19 mouse cellular contexts compared by ENCODE assay signal in the genomic region with DNA sequence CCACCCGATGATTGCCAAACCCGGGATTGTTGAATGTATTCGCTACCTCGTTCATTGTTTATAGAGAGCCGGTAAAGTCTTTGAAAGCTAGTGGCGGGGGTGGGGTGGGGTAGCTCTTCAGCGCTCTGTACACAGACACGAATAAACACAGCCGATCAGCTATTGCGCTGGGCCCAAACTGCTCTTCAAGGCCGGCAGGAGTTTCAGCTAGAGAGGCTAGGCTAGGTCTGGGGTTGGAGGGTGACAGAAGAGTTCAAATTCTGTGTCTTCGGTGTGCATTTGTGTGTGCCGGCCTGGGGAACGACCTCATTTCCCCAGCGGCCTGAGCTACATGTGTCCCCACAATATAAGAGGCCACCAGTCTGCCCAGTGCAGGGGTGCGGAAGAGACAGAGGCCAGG. TPM values are rescaled to one million over a fixed set of nuclear protein-coding genes. Genes with fewer than 3 reads are reported as not detected.
DNase-seq lines count a peak whose midpoint lies in the region; ATAC-seq and TF ChIP-seq lines count a peak whose summit lies in the region.
"Had no signal": no experiment of that assay in that cellular context is flagged by ENCODE, and none has a peak within 500 bp of the region (broad histone marks: within the 10 kb centered on the region; RNA-seq: fewer than 3 reads in every experiment).

No protein-coding gene starts in this region.

- WGBS in heart, embryonic 12.5 days = 6% methylated on average over 16 of the region's 16 CpGs
- under 1% methylated on average over 16 of the region's 16 CpGs for WGBS in neural tube, embryonic 11.5 days
- 4% methylated on average over 16 of the region's 16 CpGs for WGBS in heart, embryonic 13.5 days
- WGBS in cerebellum, adult 2 months = 2% methylated on average over 16 of the region's 16 CpGs

- H3K4me1 ChIP-seq in heart, embryonic 12.5 days (replicated peaks) = peaks cover 55% of the 10 kb centered on the region
- no peaks in the 10 kb centered on the region for H3K4me1 ChIP-seq in neural tube, embryonic 11.5 days (ENCODE audit: control insufficient read depth, insufficient read depth, low read length)
- H3K4me1 ChIP-seq in heart, embryonic 13.5 days = peaks cover 62% of the 10 kb centered on the region
- no peaks in the 10 kb centered on the region for H3K4me1 ChIP-seq in cerebellum, adult 2 months (ENCODE audit: control insufficient read depth, insufficient read depth, low read length)

- no peak for DNase-seq in heart, adult 8-10 months (ENCODE audit: low spot score)
- peak; percentile 35 for DNase-seq in neural tube, embryonic 11.5 days (ENCODE audit: low spot score)
- no peak for DNase-seq in neural tube, embryonic 10.5 days (ENCODE audit: extremely low spot score, low spot score)
- no peak for DNase-seq in adrenal gland, adult 18-20 months (ENCODE audit: low spot score in 2 of 2)
- no peak for DNase-seq in cerebellum, adult 2 months
- DNase-seq: adrenal gland, postnatal 25 days; cerebellum, adult 11 months; gastrocnemius, postnatal 36 days; liver, embryonic 13.5 days; right cerebral cortex, postnatal 4 days had no signal

- peaks cover 14% of the 10 kb centered on the region; the same call in 1 of the 2 replicates for H3K27me3 ChIP-seq in heart, embryonic 12.5 days (replicated peaks)
- peaks cover 99% of the 10 kb centered on the region for H3K27me3 ChIP-seq in neural tube, embryonic 11.5 days (ENCODE audit: control insufficient read depth, insufficient read depth, low read length)
- peaks cover 61% of the 10 kb centered on the region for H3K27me3 ChIP-seq in heart, embryonic 13.5 days (replicated peaks)
- H3K27me3 ChIP-seq in cerebellum, adult 2 months (ENCODE audit: control insufficient read depth, insufficient read depth, low read length) = peaks cover 22% of the 10 kb centered on the region; the same call in 1 of the 2 replicates

- H3K27ac ChIP-seq in heart, embryonic 12.5 days (ENCODE audit: poor library complexity, severe bottlenecking) = peak overlapping the region; percentile 83
- no peak overlapping the region for H3K27ac ChIP-seq in neural tube, embryonic 11.5 days (ENCODE audit: low read depth, low read length)
- H3K27ac ChIP-seq in heart, embryonic 13.5 days (replicated peaks) = peak overlapping the region; percentile 98
- no peak overlapping the region for H3K27ac ChIP-seq in cerebellum, adult 2 months (ENCODE audit: insufficient read depth, low read length)
- H3K27ac ChIP-seq: forebrain, embryonic 15.5 days; hindbrain, embryonic 15.5 days; liver, embryonic 13.5 days; midbrain, embryonic 15.5 days had no signal

- peaks cover 20% of the 10 kb centered on the region; the same call in 1 of the 2 replicates for H3K36me3 ChIP-seq in heart, embryonic 12.5 days
- H3K36me3 ChIP-seq in neural tube, embryonic 11.5 days (ENCODE audit: control insufficient read depth, insufficient read depth, low read length) = no peaks in the 10 kb centered on the region
- H3K36me3 ChIP-seq in heart, embryonic 13.5 days = peaks cover 26% of the 10 kb centered on the region
- H3K36me3 ChIP-seq: forebrain, embryonic 15.5 days; hindbrain, embryonic 15.5 days; liver, embryonic 13.5 days; midbrain, embryonic 15.5 days had no signal

- H3K9me3 ChIP-seq in heart, embryonic 12.5 days (replicated peaks) = no peaks in the 10 kb centered on the region
- H3K9me3 ChIP-seq in neural tube, embryonic 11.5 days (ENCODE audit: control insufficient read depth, low read length) = no peaks in the 10 kb centered on the region
- no peaks in the 10 kb centered on the region for H3K9me3 ChIP-seq in heart, embryonic 13.5 days
- H3K9me3 ChIP-seq: forebrain, embryonic 15.5 days; hindbrain, embryonic 15.5 days; liver, embryonic 13.5 days; midbrain, embryonic 15.5 days had no signal

- peak overlapping the region; percentile 67 for H3K4me3 ChIP-seq in heart, embryonic 12.5 days
- H3K4me3 ChIP-seq in neural tube, embryonic 11.5 days (ENCODE audit: low read depth, low read length) = no peak overlapping the region
- H3K4me3 ChIP-seq in heart, embryonic 13.5 days = peak overlapping the region; percentile 79
- no peak overlapping the region for H3K4me3 ChIP-seq in cerebellum, adult 2 months (replicated peaks; ENCODE audit: insufficient read depth, low read depth, low read length)
- H3K4me3 ChIP-seq: forebrain, embryonic 15.5 days; hindbrain, embryonic 15.5 days; liver, embryonic 13.5 days; midbrain, embryonic 15.5 days had no signal

- peak overlapping the region; percentile 84 for H3K9ac ChIP-seq in heart, embryonic 12.5 days
- H3K9ac ChIP-seq in neural tube, embryonic 11.5 days (ENCODE audit: low read length) = no peak overlapping the region
- H3K9ac ChIP-seq in heart, embryonic 13.5 days = peak overlapping the region; percentile 97
- H3K9ac ChIP-seq: forebrain, embryonic 15.5 days; hindbrain, embryonic 15.5 days; liver, embryonic 13.5 days; midbrain, embryonic 15.5 days had no signal

- H3K4me2 ChIP-seq in heart, embryonic 12.5 days = peak overlapping the region; percentile 77
- H3K4me2 ChIP-seq in neural tube, embryonic 11.5 days (ENCODE audit: low read depth) = no peak overlapping the region
- peak overlapping the region; percentile 81 for H3K4me2 ChIP-seq in heart, embryonic 13.5 days
- H3K4me2 ChIP-seq: forebrain, embryonic 15.5 days; hindbrain, embryonic 15.5 days; liver, embryonic 13.5 days; midbrain, embryonic 15.5 days had no signal

- TF ChIP-seq POLR2A in cerebellum, adult 2 months (IDR thresholded peaks at IDR 0.05; ENCODE audit: borderline replicate concordance, insufficient read depth, low read length) = no peak

- TF ChIP-seq CTCF in cerebellum, adult 2 months (IDR thresholded peaks at IDR 0.05; ENCODE audit: borderline replicate concordance, insufficient read depth, low read depth, low read length) = no peak

- ATAC-seq in heart, embryonic 12.5 days (ENCODE audit: insufficient number of reproducible peaks, low FRiP score) = no peak
- ATAC-seq in neural tube, embryonic 11.5 days (ENCODE audit: insufficient read depth, low FRiP score, low TSS enrichment) = no peak
- ATAC-seq in heart, embryonic 13.5 days (ENCODE audit: extremely low read depth, insufficient number of reproducible peaks, low FRiP score, low TSS enrichment) = no peak
- 0 out of 2 replicates have a peak, but pooled peaks have one; percentile 17 for ATAC-seq in megakaryocyte progenitor cell, adult 5-6 weeks (replicated peaks; ENCODE audit: poor library complexity)
- ATAC-seq: forebrain, embryonic 15.5 days; midbrain, embryonic 15.5 days; Patski had no signal

RNA-seq across cellular contexts. Expression of a gene that starts 6.7 kb away (rescaled TPM):
- 42.6 and 45.6 TPM in 2 replicates for polyA plus RNA-seq in heart, embryonic 12.5 days (2016; fragmentation: Nextera tagmentation; extraction: Ambion mirVana)
- 10 to 100 TPM; 22.5 to 44.9 (median 33.8) TPM for total RNA-seq in heart, adult 8-10 months (2022)
- polyA plus RNA-seq in neural tube, embryonic 11.5 days (2014; fragmentation: Nextera tagmentation; extraction: Ambion mirVana) = 0.15 and 0.45 TPM in 2 replicates
- 31.3 and 38.4 TPM in 2 replicates for polyA plus RNA-seq in heart, embryonic 13.5 days (2015; fragmentation: Nextera tagmentation; extraction: Ambion mirVana)
- total RNA-seq in megakaryocyte progenitor cell, adult 5-6 weeks (2015) = not detected in 2 replicates
- not detected in 2 replicates for total RNA-seq in megakaryocyte progenitor cell, adult 5-6 weeks (2017)
- under 1 TPM; 0.07 to 0.80 TPM for total RNA-seq in adrenal gland, adult 18-20 months (2021)
- polyA plus RNA-seq in cerebellum, adult 2 months (2012; rRNA removed) = not detected in 2 replicates
- total RNA-seq: gastrocnemius, postnatal 36 days; neutrophil, adult 5-6 weeks had no signal
- polyA plus RNA-seq: forebrain, embryonic 15.5 days; kidney, embryonic 14.5 days; Patski had no signal

Comparison
In these comparisons a context has a peak if more than half of its experiments do, and no peak if none do; other contexts are left out.
1. H3K27ac ChIP-seq: peak in heart, embryonic 12.5 days (single experiment) and heart, embryonic 13.5 days (single experiment); none in neural tube, embryonic 11.5 days (single experiment) and cerebellum, adult 2 months (single experiment).
2. H3K4me3 ChIP-seq: peak in heart, embryonic 12.5 days (single experiment) and heart, embryonic 13.5 days (single experiment); none in neural tube, embryonic 11.5 days (single experiment) and cerebellum, adult 2 months (single experiment).
3. RNA of a gene that starts 6.7 kb away (polyA plus RNA-seq): 42.6 to 45.6 TPM in heart, embryonic 12.5 days and 31.3 to 38.4 TPM in heart, embryonic 13.5 days; 0.15 to 0.45 TPM in neural tube, embryonic 11.5 days and not detected in cerebellum, adult 2 months; every median in the first group is over 10 times any median in the second.